Mouse (Mus musculus) myocyte (in vitro differentiated cells): ENCODE results near the gene Ablim1. TPM values are rescaled to one million over a fixed set of nuclear protein-coding genes. Genes with fewer than 3 reads are reported as not detected.

Experiments used
- H3K27me3 ChIP-seq: one replicate; pipeline ENCODE4 v1.6.1; 2011; ENCODE audit not compliant: control insufficient read depth, insufficient read depth, insufficient read length
- H3K36me3 ChIP-seq: one replicate; pipeline ENCODE4 v1.6.1; 2011; ENCODE audit not compliant: control insufficient read depth, insufficient read depth
- H3K4me2 ChIP-seq: one replicate; pipeline ENCODE4 v1.6.1; 2011; ENCODE audit warnings: low read depth, control low read depth
- H3K4me3 ChIP-seq: one replicate; pipeline ENCODE4 v1.5.1; 2011; ENCODE audit warnings: mild to moderate bottlenecking, control low read depth, moderate library complexity
- H3K79me2 ChIP-seq: one replicate; pipeline ENCODE4 v1.6.1; 2011; ENCODE audit not compliant: control insufficient read depth, insufficient read depth
- H3ac ChIP-seq: one replicate; pipeline ENCODE4 v1.6.1; 2011; ENCODE audit not compliant: control insufficient read depth, insufficient read length
- CEBPB ChIP-seq: IDR thresholded peaks from 2 replicates; pipeline ENCODE4 v1.6.1; 2011; ENCODE audit warnings: mild to moderate bottlenecking, moderate library complexity; ENCODE audit not compliant: poor library complexity, insufficient read depth, severe bottlenecking
- E2F4 ChIP-seq: IDR thresholded peaks from one replicate; pipeline ENCODE4 v1.6.1; 2011; ENCODE audit warnings: mild to moderate bottlenecking, control low read depth, moderate library complexity; ENCODE audit not compliant: insufficient read depth
- MAX ChIP-seq: IDR thresholded peaks from one replicate; pipeline ENCODE4 v1.6.1; 2011; ENCODE audit warnings: low read depth, mild to moderate bottlenecking, control low read depth
- MYOD1 ChIP-seq, 3 experiments: IDR thresholded peaks; one replicate each; pipeline ENCODE4 v1.6.1; 2011; ENCODE audit warnings: control low read depth in 2 of 3, low read depth in 2 of 3, mild to moderate bottlenecking in 2 of 3, moderate library complexity in 1 of 3; ENCODE audit not compliant: insufficient read length in 2 of 3, control insufficient read depth in 1 of 3
- MYOG ChIP-seq, 3 experiments: IDR thresholded peaks; one replicate each; pipeline ENCODE4 v1.6.1; 2011; ENCODE audit warnings: control low read depth in 2 of 3, low read depth in 2 of 3, mild to moderate bottlenecking in 2 of 3; ENCODE audit not compliant: insufficient read length in 2 of 3, control insufficient read depth in 1 of 3, insufficient read depth in 1 of 3
- POLR2A ChIP-seq: IDR thresholded peaks from one replicate; pipeline ENCODE4 v1.6.1; 2011; ENCODE audit warnings: low read depth, mild to moderate bottlenecking, control low read depth, moderate library complexity; ENCODE audit not compliant: insufficient read length
- POLR2AphosphoS2 ChIP-seq: IDR thresholded peaks from one replicate; pipeline ENCODE4 v1.6.1; 2011; ENCODE audit warnings: low read depth, control low read depth; ENCODE audit not compliant: insufficient read length
- REST ChIP-seq: IDR thresholded peaks from one replicate; pipeline ENCODE4 v1.6.1; 2011; ENCODE audit warnings: mild to moderate bottlenecking, control low read depth, moderate library complexity; ENCODE audit not compliant: insufficient read depth, insufficient read length
- SRF ChIP-seq: IDR thresholded peaks from one replicate; pipeline ENCODE4 v1.6.1; 2011; ENCODE audit warnings: low read depth; ENCODE audit not compliant: control insufficient read depth, insufficient read length
- TCF12 ChIP-seq: IDR thresholded peaks from one replicate; pipeline ENCODE4 v1.6.1; 2011; ENCODE audit warnings: mild to moderate bottlenecking, control low read depth; ENCODE audit not compliant: poor library complexity, insufficient read depth, severe bottlenecking
- TCF3 ChIP-seq: IDR thresholded peaks from one replicate; pipeline ENCODE4 v1.6.1; 2011; ENCODE audit warnings: low read depth, control low read depth; ENCODE audit not compliant: insufficient read length
- USF1 ChIP-seq: IDR thresholded peaks from one replicate; pipeline ENCODE4 v1.6.1; 2011; ENCODE audit warnings: low read depth, mild to moderate bottlenecking, control low read depth, moderate library complexity
- polyA plus RNA-seq: library from polyadenylated mRNA; unstranded; fragments of >200 nt; fragmentation: generic; extraction: Trizol; gene quantifications from one replicate; pipeline ENCODE4 v1.2.1, GENCODE M21; 2012; ENCODE audit warnings: missing spikeins

Gene Ablim1
- polyA plus RNA-seq, 1 experiment: 29.9 TPM

DNA sequence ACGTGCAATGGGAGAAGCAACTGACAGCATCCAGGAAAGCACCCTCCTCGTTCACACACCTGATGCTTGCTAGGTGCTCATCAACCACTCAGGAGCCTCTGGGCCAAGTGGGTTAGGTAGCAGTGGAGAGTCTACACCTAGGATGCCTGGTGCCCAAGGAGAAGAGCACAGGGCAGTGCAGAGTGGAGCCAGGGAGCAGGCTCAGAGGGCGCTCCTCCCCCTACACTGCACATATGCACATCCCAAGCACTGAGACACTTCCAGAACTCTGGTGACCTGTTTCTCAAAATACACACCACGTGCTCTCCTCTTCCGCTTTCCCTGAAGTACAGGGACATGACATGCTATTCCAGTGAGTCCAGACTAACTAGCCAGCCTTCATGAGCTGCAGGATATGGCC lies 142.4 kb downstream of the Ablim1 start:
- no peak overlapping the region for H3ac ChIP-seq
- TF ChIP-seq USF1: no peak
- TF ChIP-seq TCF3: no peak
- no peak for TF ChIP-seq REST
- TF ChIP-seq POLR2AphosphoS2: no peak
- no peak for TF ChIP-seq E2F4
- TF ChIP-seq MYOD1 (IDR thresholded peaks at IDR 0.05; ENCODE audit: control insufficient read depth in 1 of 3, insufficient read length in 2 of 3, low read depth in 2 of 3): no peak
- no peak for TF ChIP-seq MAX
- no peak for TF ChIP-seq CEBPB
- TF ChIP-seq TCF12: no peak
- no peak for TF ChIP-seq MYOG (IDR thresholded peaks at IDR 0.05; ENCODE audit: control insufficient read depth in 1 of 3, insufficient read depth in 1 of 3, insufficient read length in 2 of 3, low read depth in 2 of 3)
- TF ChIP-seq POLR2A: no peak
- TF ChIP-seq SRF: no peak
- H3K4me3 ChIP-seq: no peak overlapping the region
- no peaks in the 10 kb centered on the region for H3K79me2 ChIP-seq
- no peaks in the 10 kb centered on the region for H3K27me3 ChIP-seq
- H3K4me2 ChIP-seq: no peak overlapping the region
- no peaks in the 10 kb centered on the region for H3K36me3 ChIP-seq

GRCm38 (mm10) chr19:57170880-57171279 lies 143.8 kb downstream of the Ablim1 start:
- Histone ChIP-seq H3K27me3 (no peaks in the 10 kb centered on the region), H3K79me2 (no peaks in the 10 kb centered on the region), H3K4me2 (no peak overlapping the region), H3K36me3 (no peaks in the 10 kb centered on the region), H3K4me3 (no peak overlapping the region), H3ac (no peak overlapping the region)
- TF ChIP-seq MYOD1 (IDR thresholded peaks at IDR 0.05; ENCODE audit: control insufficient read depth in 1 of 3, insufficient read length in 2 of 3, low read depth in 2 of 3) (no peak), SRF (no peak), TCF3 (no peak), USF1 (no peak), TCF12 (no peak), REST (no peak), POLR2AphosphoS2 (no peak), MAX (no peak)

- H3K27me3 ChIP-seq: no peaks in the 10 kb centered on the region
- H3ac ChIP-seq: no peak overlapping the region
- H3K36me3 ChIP-seq: no peaks in the 10 kb centered on the region
- no peak overlapping the region for H3K4me3 ChIP-seq
- H3K79me2 ChIP-seq: no peaks in the 10 kb centered on the region
- H3K4me2 ChIP-seq: no peak overlapping the region
- TF ChIP-seq USF1 (no peak), MYOG (IDR thresholded peaks at IDR 0.05; ENCODE audit: control insufficient read depth in 1 of 3, insufficient read depth in 1 of 3, insufficient read length in 2 of 3, low read depth in 2 of 3) (no peak), TCF12 (no peak), POLR2A (no peak), TCF3 (no peak)
Observed at GRCm38 (mm10) chr19:57169485-57169884, 145.2 kb downstream of the Ablim1 start.

DNA sequence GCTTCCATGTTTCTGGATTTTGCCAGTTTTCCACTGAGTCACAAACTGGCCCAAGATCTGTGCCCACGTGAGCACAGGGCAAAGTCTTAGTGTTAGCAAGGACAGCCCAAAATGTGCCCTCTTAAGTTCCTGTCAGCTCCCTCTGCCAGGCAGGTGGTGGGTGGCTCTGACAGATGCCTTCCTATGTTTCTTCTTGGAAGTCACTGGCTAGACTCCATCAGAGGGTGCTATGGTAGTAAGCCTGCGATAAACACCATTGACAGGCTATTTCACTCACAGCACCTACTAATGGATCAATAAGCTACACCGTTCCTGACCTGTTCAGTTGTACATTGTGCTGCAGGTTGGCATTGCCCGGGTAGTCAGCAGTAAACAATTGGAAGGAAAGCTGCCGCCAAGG lies 147.0 kb downstream of the Ablim1 start:
- no peaks in the 10 kb centered on the region for H3K79me2 ChIP-seq
- no peak overlapping the region for H3K4me2 ChIP-seq
- no peaks in the 10 kb centered on the region for H3K27me3 ChIP-seq
- H3ac ChIP-seq: no peak overlapping the region
- no peaks in the 10 kb centered on the region for H3K36me3 ChIP-seq
- TF ChIP-seq TCF3 (no peak), REST (no peak), MYOD1 (IDR thresholded peaks at IDR 0.05; ENCODE audit: control insufficient read depth in 1 of 3, insufficient read length in 2 of 3, low read depth in 2 of 3) (no peak), E2F4 (no peak), TCF12 (no peak), MYOG (IDR thresholded peaks at IDR 0.05; ENCODE audit: control insufficient read depth in 1 of 3, insufficient read depth in 1 of 3, insufficient read length in 2 of 3, low read depth in 2 of 3) (no peak), SRF (no peak), POLR2AphosphoS2 (no peak), USF1 (no peak), CEBPB (no peak), POLR2A (no peak), MAX (no peak)
- no peak overlapping the region for H3K4me3 ChIP-seq

GRCm38 (mm10) chr19:57164882-57165281 lies 149.8 kb downstream of the Ablim1 start:
- TF ChIP-seq MAX: no peak
- no peak for TF ChIP-seq TCF12
- no peak for TF ChIP-seq E2F4
- no peak for TF ChIP-seq MYOD1 (IDR thresholded peaks at IDR 0.05; ENCODE audit: control insufficient read depth in 1 of 3, insufficient read length in 2 of 3, low read depth in 2 of 3)
- TF ChIP-seq USF1: no peak
- no peak for TF ChIP-seq POLR2A
- TF ChIP-seq MYOG (IDR thresholded peaks at IDR 0.05; ENCODE audit: control insufficient read depth in 1 of 3, insufficient read depth in 1 of 3, insufficient read length in 2 of 3, low read depth in 2 of 3): no peak
- no peak for TF ChIP-seq REST
- TF ChIP-seq TCF3: no peak
- TF ChIP-seq SRF: no peak
- no peak for TF ChIP-seq CEBPB
- no peak for TF ChIP-seq POLR2AphosphoS2
- Histone ChIP-seq H3K79me2 (no peaks in the 10 kb centered on the region), H3K4me2 (no peak overlapping the region), H3ac (no peak overlapping the region), H3K27me3 (no peaks in the 10 kb centered on the region), H3K36me3 (no peaks in the 10 kb centered on the region), H3K4me3 (no peak overlapping the region)
